Mouse (Mus musculus) c-Kit-positive CD71-positive TER-119-negative erythroid progenitor cells, embryonic 14.5 days (primary cell): Measurements from ENCODE around the gene Accsl.

Experiments
- DNase-seq: peaks from one replicate; pipeline ENCODE4 v3.0.0-alpha.2; 2013; ENCODE audit warnings: low read depth

Accsl gene

DNA sequence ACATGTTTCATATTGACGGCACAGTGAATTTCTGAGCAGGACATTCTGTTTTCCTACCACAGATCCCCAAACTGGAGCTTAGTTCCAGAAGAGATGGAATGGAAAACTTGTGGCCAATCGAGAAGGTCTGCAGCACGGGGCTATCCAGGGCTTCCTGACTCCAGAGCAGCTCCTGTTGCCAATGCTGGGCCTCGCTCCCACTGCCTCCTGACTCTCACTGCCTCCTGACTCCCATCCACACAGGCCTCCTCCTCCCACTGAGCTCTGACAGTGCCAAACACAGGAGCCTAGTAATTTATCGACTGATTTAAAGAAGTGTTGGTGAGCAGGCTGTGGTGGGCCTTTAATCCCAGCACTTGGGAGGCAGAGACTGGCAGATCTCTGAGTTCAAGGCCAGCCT lies 60.9 kb downstream of the Accsl start:
- no peak for DNase-seq

DNA sequence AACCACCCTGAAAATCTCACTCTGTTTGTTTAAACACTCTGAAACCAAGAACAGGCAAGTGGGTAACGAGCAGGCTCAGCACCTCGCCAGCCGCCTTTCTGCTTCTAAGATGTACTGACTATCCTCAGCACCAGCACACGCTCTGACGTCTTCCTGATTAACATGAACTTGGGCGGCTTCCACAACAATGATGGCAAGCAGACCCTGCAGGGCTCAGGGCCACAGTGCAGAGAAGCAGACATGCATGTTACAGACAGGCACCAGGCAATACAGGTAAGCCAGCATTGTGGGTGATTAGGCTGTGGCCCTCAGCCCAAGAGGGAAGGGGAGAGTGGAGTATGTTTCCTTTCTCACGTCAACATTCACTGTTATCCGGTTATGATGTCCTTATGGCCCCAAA lies 61.5 kb downstream of the Accsl start:
- DNase-seq: no peak

DNA sequence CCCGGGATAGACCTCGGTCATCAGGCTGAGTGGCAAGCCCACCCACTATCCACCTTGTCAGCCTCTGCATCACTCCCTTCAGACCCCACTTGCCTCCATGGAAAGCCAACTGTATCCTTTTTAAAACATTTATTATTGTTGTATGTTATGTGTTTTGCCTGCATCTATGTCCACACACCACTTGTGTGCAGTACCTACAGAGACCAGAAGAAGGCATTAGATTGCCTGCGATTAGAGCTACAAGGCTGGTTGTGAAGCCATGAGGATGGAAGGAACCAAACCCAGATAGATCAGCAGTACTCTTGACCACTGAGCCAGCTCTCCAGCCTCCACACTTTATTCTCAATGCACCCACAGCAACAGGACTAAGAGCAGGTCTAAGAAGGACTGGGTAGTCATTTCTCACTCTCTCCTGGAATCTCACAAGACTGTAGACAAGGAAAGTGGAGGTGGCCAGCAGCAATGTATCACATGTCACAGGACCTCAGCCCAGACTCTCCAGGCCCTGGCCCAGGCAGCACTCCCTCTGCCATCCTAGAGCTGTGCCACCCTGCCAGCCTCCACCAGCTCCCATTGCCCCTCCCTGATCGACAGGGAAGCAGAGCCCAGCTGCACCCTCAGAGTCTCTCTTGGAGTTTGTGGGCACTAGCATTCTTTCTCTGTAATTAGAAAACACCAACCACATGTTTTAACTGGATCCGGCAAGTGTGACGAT lies 62.3 kb downstream of the Accsl start:
- no peak for DNase-seq

DNA sequence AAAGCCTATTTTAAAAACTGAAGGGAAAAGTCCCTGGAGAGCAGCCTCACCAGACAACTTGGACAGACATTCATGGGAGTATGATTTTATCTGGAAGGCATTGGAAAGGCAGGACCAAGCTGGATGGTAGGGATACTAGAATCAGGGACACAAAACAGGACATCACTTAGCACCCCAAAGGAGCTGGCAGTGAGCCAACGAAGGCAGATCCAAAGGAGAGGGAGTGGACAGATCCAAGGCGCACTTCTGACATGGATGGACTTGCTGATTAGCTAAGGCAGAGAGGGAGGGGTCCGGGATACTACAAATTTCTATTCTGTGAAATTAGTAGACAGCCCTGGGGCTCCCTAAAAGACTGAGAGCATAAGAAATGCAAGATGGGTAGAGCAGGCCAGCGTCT lies 63.4 kb downstream of the Accsl start:
- DNase-seq: no peak
